Mouse (Mus musculus) heart, adult 2 months (tissue): Measurements from ENCODE around the gene Atp5h.

Experiments
- CTCF ChIP-seq: fragments of 200-600 bp; IDR thresholded peaks from 2 replicates; pipeline ENCODE4 v1.8.1; 2022; ENCODE audit warnings: antibody characterized with exemption, mild to moderate bottlenecking, moderate library complexity
- EP300 ChIP-seq: fragments of 200-500 bp; IDR thresholded peaks from 2 replicates; pipeline ENCODE4 v1.6.1; 2011; ENCODE audit warnings: low read depth, low read length, control low read depth; ENCODE audit not compliant: insufficient read depth

GRCm38 (mm10) chr11:115437571-115438122 lies 17.9 kb upstream of the Atp5h start:
- TF ChIP-seq CTCF (no peak), EP300 (no peak)
